Mouse (Mus musculus) 3T3-L1 (cell line): ENCODE data around the gene Pacs2.

Experiments used
- DNase-seq: peaks from one replicate; pipeline ENCODE4 v3.0.0-alpha.2; 2015; ENCODE audit warnings: low read depth, low spot score

Gene Pacs2

DNA sequence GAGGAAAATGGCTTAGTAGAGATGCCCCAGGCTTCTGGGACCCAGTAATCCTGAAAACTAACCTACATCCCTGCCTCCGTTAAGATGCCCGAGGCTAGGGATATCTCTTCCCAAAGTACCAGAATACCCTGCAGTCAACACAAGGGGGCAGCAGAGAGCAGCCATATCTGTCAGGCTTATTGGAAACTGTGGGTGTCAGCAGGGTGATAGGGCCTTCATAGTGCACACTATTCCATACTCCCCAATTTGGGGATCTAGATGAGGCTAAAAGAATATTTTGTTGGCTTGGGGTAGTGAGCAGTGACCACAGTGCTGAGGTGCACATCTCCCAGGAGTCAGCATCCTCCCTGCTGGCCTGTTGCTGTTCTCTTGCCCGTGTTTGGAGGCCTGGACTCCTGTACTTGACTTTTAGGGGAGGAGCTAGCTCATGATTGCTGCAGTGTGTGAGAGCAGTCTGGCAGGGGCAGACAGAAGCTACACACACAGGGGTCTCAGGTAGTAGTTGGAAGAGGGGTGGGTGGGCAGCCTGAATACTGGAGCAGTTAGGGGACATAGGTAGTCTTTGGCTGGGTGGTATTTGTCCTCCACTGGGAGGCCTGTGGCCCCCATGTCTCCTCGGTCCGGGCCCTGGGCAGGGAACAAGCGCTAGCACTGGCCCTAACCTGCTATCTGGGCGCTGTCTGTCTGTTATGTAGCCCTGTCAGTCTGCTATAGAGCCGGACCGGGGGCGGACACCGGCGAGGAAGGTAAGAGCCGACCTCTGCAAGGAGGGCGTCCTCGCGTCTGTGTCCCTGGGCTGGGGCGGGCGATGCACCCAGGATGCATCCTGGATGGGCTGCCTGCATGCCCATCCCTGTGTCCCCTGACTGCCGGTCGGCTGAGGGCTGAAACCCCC is 105.5 kb downstream of the Pacs2 start:
- peak; percentile 81 for DNase-seq
